Mouse (Mus musculus) lung, postnatal 0 days (tissue): ENCODE measurements around the gene Sarm1.

Source experiments
- CTCF ChIP-seq: IDR thresholded peaks from 2 replicates; pipeline ENCODE4 v1.5.1; 2016; ENCODE audit warnings: antibody characterized with exemption, mild to moderate bottlenecking
- EP300 ChIP-seq: IDR thresholded peaks from 2 replicates; pipeline ENCODE4 v1.6.1; 2016; ENCODE audit warnings: antibody characterized with exemption, mild to moderate bottlenecking, control low read depth

GRCm38 (mm10) chr11:78545181-78545580 is 47.6 kb upstream of the Sarm1 start:
- TF ChIP-seq EP300 (no peak), CTCF (no peak)
